Mouse (Mus musculus): ENCODE results near the gene Zfp36l2.
A peak's percentile ranks its signal among the peaks of the same experiment; 100 is the strongest.
"Not testable (repeated sequence)": the region's sequence is repeated elsewhere in the genome, so short reads cannot be mapped to it uniquely, and the experiment has no call there.

Gene Zfp36l2

GRCm38 (mm10) chr17:84187727-84188373 is at the start of gene Zfp36l2:
Gene Zfp36l2 (minus strand): TSS chr17:84187947.
- DNase-seq: peak; percentile 96

GRCm38 (mm10) chr17:84236781-84237557 is 49.2 kb upstream of the Zfp36l2 start:
- no peak for DNase-seq

- DNase-seq: no peak
Observed at GRCm38 (mm10) chr17:84235399-84235928, 47.7 kb upstream of the Zfp36l2 start.

GRCm38 (mm10) chr17:84234785-84235184 is 47.0 kb upstream of the Zfp36l2 start:
- not testable (repeated sequence) for DNase-seq

- DNase-seq: no peak
Observed at GRCm38 (mm10) chr17:84233758-84234157, 46.0 kb upstream of the Zfp36l2 start.

GRCm38 (mm10) chr17:84231361-84231760 is 43.6 kb upstream of the Zfp36l2 start:
- no peak for DNase-seq

- DNase-seq: no peak
Observed at GRCm38 (mm10) chr17:84228223-84228622, 40.5 kb upstream of the Zfp36l2 start.

- no peak for DNase-seq
Observed at GRCm38 (mm10) chr17:84226681-84227080, 38.9 kb upstream of the Zfp36l2 start.

- DNase-seq: no peak
Observed at GRCm38 (mm10) chr17:84226231-84226630, 38.5 kb upstream of the Zfp36l2 start.

- no peak for DNase-seq
Observed at GRCm38 (mm10) chr17:84224217-84224887, 36.6 kb upstream of the Zfp36l2 start.

GRCm38 (mm10) chr17:84218841-84219240 is 31.1 kb upstream of the Zfp36l2 start:
- not testable (repeated sequence) for DNase-seq

GRCm38 (mm10) chr17:84217696-84218095 is 29.9 kb upstream of the Zfp36l2 start:
- DNase-seq: no peak

GRCm38 (mm10) chr17:84215264-84215960 is 27.7 kb upstream of the Zfp36l2 start:
- DNase-seq: no peak

- no peak for DNase-seq
Observed at GRCm38 (mm10) chr17:84213464-84213863, 25.7 kb upstream of the Zfp36l2 start.

- no peak for DNase-seq
Observed at GRCm38 (mm10) chr17:84207611-84208010, 19.9 kb upstream of the Zfp36l2 start.

GRCm38 (mm10) chr17:84206239-84206638 is 18.5 kb upstream of the Zfp36l2 start:
- DNase-seq: no peak

- DNase-seq: no peak
Observed at GRCm38 (mm10) chr17:84204962-84205361, 17.2 kb upstream of the Zfp36l2 start.

GRCm38 (mm10) chr17:84203340-84203739 is 15.6 kb upstream of the Zfp36l2 start:
- no peak for DNase-seq

GRCm38 (mm10) chr17:84201183-84201582 is 13.4 kb upstream of the Zfp36l2 start:
- no peak for DNase-seq

- DNase-seq: no peak
Observed at GRCm38 (mm10) chr17:84197912-84198344, 10.2 kb upstream of the Zfp36l2 start.

GRCm38 (mm10) chr17:84196329-84196728 is 8.6 kb upstream of the Zfp36l2 start:
- no peak for DNase-seq

GRCm38 (mm10) chr17:84195835-84196234 is 8.1 kb upstream of the Zfp36l2 start:
- no peak for DNase-seq

GRCm38 (mm10) chr17:84195003-84195395 is 7.3 kb upstream of the Zfp36l2 start:
- DNase-seq: no peak
